Mouse (Mus musculus): ENCODE measurements around the gene Pibf1.

The Pibf1 gene

DNA sequence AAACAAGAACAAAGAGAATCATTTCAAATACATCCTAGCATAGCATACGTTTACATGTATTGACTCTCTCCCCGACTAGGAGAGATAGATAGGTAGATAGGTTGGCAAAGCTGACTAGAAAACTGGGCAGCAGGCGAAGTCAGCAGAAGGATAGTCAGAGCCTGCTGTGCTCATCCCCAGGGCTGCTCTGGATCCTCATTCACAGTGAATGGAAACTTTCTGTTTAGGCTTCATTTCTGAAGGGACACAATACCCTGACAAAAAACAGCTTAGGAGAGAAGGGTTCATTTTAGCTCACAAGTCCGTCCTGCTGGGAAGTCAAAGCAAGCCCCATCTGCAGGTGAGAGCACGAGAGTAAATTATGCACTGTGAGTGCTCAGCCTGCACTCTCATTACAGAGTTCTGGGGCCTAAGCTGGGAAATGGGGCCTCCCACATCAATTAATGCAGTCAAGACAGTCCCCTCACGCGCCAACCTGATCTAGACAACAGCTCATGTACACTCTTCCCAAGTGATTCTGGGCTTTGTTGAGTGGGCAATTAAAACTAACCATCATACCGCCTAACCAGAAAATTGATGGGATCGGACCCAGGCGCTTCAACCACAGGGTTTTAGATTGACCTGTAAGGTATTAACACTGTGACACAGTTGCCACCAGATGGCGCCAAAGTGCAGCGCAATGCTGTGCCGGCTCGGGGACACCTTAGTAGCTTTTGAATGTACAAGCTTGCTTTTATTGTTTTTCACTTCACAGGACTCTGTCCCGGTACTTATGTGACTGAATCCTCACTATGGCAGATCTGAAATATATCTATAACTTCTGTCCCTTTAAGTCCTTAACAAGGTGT, 42.8 kb downstream of the Pibf1 start:
- WGBS: 28% methylated on average over 15 of the region's 15 CpGs

GRCm38 (mm10) chr14:99146841-99147240, 47.6 kb downstream of the Pibf1 start:
- 86% methylated on average over 1 of the region's 1 CpGs for WGBS

- WGBS: 90% methylated on average over 4 of the region's 4 CpGs
Measured at GRCm38 (mm10) chr14:99152683-99153082, 53.5 kb downstream of the Pibf1 start.

- 73% methylated on average over 6 of the region's 6 CpGs for WGBS
Measured at GRCm38 (mm10) chr14:99159940-99160339, 60.7 kb downstream of the Pibf1 start.

GRCm38 (mm10) chr14:99163051-99163450, 63.8 kb downstream of the Pibf1 start:
- WGBS: 44% methylated on average over 3 of the region's 3 CpGs

DNA sequence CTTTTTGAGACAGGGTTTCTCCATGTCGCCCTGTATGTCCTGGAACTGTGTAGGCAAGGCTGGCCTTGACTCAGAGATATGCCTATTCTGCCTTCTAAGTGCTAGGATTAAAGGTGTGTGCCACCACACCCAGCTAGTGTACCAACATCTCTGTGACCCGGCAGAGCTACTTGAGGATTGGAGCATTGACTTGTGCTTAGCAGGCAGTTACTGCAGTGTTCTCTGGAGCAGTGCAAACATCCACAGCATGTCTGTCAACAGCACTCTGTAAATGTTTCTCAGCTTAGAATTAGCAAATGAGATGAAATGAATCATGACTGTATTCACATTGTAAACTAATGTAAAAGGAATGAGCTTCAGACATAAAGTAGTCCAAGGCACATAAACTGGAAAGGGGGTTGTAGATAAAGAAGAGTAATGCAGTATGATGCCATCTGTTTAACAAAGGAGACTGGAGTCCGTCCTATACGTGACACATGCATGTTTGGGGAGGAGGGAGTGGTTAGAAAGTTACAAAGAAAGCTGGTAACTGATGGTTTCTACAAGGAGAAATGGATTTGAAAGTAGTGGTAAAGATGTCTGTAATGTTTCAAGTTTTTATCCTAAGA, 75.0 kb downstream of the Pibf1 start:
- WGBS: 80% methylated on average over 4 of the region's 4 CpGs

DNA sequence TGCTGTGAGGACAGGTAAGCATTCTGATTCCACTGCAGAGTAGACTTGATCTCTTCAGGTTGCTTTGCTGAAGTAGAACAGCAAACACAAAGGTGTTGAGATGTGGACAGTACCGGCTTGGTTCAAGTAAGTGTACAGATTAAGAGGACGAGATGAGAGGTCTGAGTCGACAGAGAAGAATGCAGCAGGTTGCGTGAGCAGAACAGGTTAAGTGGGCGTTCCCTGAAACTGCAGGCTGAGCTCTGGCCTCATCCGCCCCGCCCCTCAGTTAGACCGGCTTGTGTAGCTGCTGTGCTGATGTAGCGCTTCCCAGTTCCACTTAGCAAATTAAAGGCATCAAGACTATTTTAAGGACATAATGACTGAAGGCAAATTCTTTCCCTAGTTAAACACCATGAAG, 77.3 kb downstream of the Pibf1 start:
- 67% methylated on average over 9 of the region's 9 CpGs for WGBS

DNA sequence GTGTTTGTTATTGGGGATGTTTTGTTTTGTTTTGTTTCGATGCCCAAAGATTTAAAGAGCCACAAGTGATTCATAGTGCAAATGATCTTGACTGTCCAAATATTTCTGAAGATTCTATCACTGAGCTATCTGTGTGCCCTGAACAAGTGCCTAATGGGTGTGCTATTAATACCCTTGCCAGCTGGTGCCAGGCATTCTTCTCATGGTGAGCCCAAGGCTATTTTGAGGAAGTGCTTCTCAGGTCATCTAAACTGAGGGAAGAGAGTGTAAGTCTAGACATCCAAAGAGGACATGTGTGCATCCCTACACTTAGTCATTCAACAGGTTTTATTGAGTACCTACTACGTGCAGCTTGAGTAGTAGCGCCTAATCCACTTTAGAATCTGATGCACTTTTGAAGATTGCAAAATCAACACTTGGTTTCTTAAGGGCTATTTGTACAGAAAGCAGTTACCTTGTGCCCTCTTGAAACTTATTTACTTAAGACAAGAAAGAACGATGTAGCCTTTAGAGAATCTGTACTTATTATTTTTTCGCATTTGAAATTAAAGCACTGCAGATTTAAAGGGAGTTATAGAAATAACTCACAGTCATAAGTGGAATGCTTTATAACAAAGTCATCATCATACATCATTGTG, 91.0 kb downstream of the Pibf1 start:
- WGBS: 96% methylated on average over 5 of the region's 5 CpGs

DNA sequence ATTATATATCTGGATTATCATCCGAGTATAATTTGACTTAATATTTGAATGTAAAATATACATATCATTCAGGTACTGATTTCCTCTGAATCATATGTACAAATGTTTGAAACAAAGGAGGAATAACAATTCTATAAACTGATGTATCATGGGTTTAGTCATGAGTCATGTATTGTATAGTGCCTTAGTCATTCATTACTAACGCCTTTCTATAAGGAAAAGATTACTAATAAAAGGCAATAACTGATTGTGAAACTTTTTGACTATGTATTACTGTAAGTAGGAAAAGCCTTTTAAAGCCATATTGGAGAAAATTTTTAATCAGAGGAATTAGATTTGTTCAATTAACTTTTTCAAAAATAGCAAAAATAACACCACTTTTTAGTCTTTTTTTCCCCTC, 106.6 kb downstream of the Pibf1 start:
- 97% methylated on average over 2 of the region's 2 CpGs for WGBS

DNA sequence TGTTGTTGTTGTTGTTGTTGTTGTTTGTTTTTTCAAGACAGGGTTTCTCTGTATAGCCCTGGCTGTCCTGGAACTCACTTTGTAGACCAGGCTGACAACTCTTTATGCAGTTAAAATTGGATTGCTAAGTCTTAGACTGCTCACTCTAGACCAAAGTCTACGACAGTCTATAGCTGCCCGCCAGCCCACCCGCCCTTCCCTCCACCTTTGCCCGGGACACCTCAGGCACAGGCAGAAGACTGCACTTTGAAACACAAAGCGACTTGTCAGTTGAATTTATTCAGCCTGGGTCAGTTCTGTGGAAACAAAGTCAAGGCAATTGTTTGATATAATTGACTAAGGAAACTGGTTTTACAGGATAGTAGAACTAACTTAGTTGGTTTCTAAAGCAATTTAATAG, 107.4 kb downstream of the Pibf1 start:
- 98% methylated on average over 5 of the region's 5 CpGs for WGBS

GRCm38 (mm10) chr14:99210431-99210830, 111.2 kb downstream of the Pibf1 start:
- WGBS: 67% methylated on average over 5 of the region's 5 CpGs

DNA sequence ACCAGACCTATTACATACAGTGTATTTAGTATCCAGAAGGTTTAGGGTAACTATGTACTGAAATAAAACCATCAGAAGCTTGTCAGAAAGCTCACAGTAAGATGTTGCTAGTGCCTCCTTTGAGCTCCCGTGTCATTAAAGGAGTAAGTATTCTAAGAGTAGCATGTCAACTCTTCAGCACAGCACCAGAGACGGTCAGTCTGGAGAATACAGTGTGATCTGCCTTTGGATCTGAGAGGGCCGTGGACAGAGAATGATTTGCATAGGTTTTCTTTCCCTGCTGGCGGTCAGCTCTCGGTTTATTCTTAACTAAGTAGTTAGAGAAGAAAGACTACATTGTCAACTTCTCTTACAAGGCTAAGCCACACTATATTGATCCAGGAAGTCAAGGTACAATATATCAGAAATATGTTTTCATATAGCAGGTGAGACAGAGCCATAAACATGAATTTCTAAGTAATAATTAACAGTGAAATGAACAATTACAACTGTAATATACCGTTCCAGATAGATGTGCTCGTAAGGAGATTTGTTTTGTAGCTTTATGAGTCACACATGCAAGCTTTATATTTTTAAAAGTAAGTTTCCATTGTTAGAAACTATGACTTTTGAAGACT, 119.3 kb downstream of the Pibf1 start:
- 79% methylated on average over 7 of the region's 7 CpGs for WGBS

DNA sequence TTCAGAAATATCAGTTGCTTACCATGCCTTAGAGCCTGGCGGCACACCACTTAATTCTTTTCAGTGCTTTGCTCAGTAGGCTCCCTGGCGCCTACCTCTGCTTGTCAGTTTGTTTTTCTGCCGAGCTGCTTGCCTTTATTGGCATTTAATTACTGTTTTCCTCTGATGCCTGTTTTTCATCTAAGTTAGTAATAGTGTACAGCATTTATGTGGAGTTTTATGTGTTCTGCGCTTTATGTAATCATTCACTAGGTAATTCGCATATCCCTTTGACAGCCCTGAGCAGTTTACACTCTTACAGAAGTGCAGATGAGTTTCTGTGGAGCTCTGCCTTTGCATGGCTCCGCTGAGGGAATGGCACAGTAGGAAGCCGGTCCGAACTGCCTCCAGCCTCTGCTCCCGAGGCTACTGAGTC, 120.5 kb downstream of the Pibf1 start:
- 45% methylated on average over 9 of the region's 9 CpGs for WGBS

DNA sequence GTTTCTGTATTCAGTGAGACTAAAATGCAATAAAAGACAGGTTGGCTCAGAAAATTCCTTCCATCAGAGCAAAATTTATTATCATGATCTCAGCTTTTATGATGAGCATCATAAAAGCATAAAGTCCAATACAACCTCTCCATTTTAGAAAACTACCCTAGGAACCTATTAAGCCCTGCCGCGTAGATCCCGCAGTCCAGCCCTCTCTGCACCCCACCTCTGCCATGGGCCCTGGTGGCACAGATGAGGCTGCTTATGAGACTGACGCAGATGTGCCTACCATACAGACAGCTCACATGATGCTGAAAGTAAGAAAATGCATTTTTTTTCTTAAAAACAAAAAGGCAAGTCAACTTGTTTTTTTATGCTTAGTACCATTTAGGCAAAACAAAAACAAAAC, 126.7 kb downstream of the Pibf1 start:
- 97% methylated on average over 4 of the region's 4 CpGs for WGBS

DNA sequence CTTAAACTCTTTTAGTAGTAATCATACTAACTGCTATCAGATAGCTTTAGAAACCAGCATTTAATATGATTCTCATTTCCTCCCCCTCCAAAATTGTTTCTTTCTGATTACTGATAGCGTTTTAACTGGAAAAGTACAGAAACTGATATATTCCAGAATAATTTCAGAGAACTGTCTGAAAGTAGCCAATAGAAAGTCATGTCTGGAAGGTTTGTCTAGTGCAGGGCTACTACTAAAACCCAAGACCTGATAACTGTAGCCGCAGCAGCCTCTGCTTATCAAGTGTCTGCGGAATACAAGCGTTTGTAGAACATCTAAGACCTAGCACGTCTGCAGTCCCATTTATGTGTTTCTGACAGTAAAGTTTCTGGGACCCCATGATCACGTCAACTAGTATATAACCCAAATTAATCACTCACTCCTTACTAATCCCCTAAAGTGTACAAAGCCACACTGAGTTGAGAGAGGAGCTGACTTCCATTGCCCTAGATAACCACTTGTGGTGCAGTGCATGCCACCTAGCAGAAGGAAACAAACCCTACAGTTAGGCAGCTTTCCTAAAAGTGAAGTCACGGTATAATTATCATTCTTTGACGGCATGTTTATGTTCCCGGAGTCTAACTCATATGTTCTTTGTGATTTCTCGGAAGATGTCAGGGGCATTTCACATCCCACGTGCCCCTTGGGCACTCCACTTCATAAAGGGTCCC, 130.0 kb downstream of the Pibf1 start:
- WGBS: 97% methylated on average over 11 of the region's 11 CpGs

DNA sequence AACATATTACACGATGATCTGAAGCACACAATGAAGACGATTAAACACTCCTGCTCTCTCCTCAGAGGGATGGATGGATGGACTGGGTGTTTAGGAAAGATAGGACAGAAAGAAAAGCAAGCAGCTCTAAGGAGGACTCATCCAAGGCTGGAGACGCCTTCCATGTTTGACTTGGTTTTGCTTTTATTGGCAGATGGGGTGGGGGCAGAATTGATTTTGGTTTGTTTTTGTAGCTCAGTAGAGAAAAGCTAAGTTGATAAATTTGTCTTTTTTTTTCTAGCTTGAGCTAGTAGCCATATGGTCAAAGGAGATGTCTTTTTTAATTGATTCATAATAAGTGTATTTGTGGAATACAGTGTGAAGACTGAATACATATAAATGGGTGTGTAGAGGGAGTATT, 133.8 kb downstream of the Pibf1 start:
- WGBS: 89% methylated on average over 3 of the region's 3 CpGs

DNA sequence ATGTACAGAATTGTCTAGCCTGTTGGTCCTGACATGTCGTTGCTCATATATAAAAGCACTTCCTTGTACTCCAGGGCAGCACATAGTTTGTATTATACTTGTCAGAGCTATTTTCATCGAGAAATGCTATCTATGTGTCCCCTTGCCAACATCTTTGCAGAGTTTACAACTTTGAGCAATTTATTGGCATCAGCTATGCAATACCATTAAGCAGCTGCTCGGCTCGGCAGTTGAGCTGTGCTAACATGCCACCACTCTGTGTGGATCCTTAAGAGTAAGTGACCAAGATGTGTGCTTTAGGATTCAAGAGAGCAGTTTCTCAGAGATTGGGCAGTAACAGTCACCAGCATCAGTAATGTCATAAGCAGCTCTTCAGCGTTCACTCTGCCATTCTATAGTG, 137.9 kb downstream of the Pibf1 start:
- WGBS: 68% methylated on average over 5 of the region's 5 CpGs

- 82% methylated on average over 11 of the region's 11 CpGs for WGBS
Measured at GRCm38 (mm10) chr14:99240563-99240962, 141.3 kb downstream of the Pibf1 start.

DNA sequence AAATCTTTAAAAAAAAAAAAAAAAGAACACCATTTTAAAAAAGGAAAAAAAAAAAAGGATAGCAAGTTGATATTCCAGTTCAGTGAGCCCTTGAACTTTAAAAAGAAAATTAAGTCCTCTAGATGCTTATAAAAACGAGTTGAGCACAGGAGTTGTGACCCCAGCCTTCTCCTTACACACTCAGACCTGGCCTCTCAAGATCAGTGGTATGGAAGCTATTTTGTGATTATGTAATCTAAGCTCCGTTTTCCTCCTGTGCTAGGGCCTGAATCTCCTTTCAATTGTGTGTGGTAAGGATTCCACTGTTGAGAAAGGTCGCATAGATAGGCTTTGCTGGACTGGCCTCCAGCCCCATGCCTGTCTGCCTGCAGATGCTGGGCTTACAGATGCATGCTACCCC, 145.3 kb downstream of the Pibf1 start:
- 85% methylated on average over 3 of the region's 3 CpGs for WGBS

- 98% methylated on average over 12 of the region's 12 CpGs for WGBS
Measured at GRCm38 (mm10) chr14:99262026-99262425, 162.8 kb downstream of the Pibf1 start.

- whole genome bisulfite sequencing: 98% methylated on average over 6 of the region's 6 CpGs
Measured at GRCm38 (mm10) chr14:99263816-99264215, 164.6 kb downstream of the Pibf1 start.

GRCm38 (mm10) chr14:99265791-99266190, 166.6 kb downstream of the Pibf1 start:
- 81% methylated on average over 14 of the region's 14 CpGs for WGBS

All from cerebral cortex, adult 2 months (tissue).